ENCODE assay signal across 12 mouse cellular contexts in the genomic region with DNA sequence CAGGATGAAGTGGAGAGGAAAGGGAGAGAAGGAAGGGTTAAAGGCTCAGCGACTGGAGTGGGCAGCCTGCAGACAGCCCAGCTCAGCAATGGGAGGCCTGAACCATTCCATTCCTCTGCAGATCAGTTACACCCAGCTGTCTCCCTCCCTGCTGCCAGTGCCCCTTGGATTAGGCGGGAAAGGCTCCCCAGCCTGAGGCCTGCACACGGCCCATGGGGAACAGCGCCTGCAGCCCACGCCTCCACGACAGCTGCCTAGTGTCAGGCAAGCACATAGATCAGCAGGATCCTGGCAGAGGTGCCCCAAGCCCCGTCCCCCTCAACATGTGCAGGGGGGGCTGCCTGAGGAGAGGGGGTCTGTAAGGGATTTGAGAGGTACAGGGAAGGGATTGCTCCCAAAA. TPM values are rescaled to one million over a fixed set of nuclear protein-coding genes. Genes with fewer than 3 reads are reported as not detected.
DNase-seq lines count a peak whose midpoint lies in the region; ATAC-seq and TF ChIP-seq lines count a peak whose summit lies in the region.
"Had no signal": no experiment of that assay in that cellular context is flagged by ENCODE, and none has a peak within 500 bp of the region (broad histone marks: within the 10 kb centered on the region; RNA-seq: fewer than 3 reads in every experiment).

No protein-coding gene starts in this region.

- peak overlapping the region; percentile 8; the same call in 1 of the 2 replicates for H3K9ac ChIP-seq in forebrain, embryonic 13.5 days
- no peak overlapping the region for H3K9ac ChIP-seq in kidney, postnatal 0 days (ENCODE audit: low read depth, low read length)
- peak overlapping the region; percentile 46; the same call in 1 of the 2 replicates for H3K9ac ChIP-seq in limb, embryonic 12.5 days (replicated peaks)
- H3K9ac ChIP-seq: heart, embryonic 13.5 days had no signal

- no peak overlapping the region for H3K4me2 ChIP-seq in forebrain, embryonic 13.5 days
- no peak overlapping the region for H3K4me2 ChIP-seq in kidney, postnatal 0 days (ENCODE audit: low read length)
- no peak overlapping the region for H3K4me2 ChIP-seq in limb, embryonic 12.5 days
- H3K4me2 ChIP-seq: heart, embryonic 13.5 days had no signal

- no peak for ATAC-seq in forebrain, embryonic 13.5 days
- ATAC-seq in kidney, postnatal 0 days (replicated peaks; ENCODE audit: low FRiP score, low read depth), result peak; percentile 80
- peak; percentile 71 for ATAC-seq in limb, embryonic 12.5 days (ENCODE audit: insufficient number of reproducible peaks, insufficient read depth, low FRiP score, low TSS enrichment, low read depth)

- 22% methylated on average over 7 of the region's 7 CpGs for WGBS in forebrain, embryonic 13.5 days
- WGBS in forebrain, embryonic 10.5 days, result 31% methylated on average over 7 of the region's 7 CpGs
- WGBS in kidney, postnatal 0 days, result 6% methylated on average over 7 of the region's 7 CpGs
- WGBS in limb, embryonic 12.5 days, result 9% methylated on average over 7 of the region's 7 CpGs

- no peak for DNase-seq in forebrain, embryonic 10.5 days (ENCODE audit: extremely low spot score, low spot score)
- DNase-seq in kidney, postnatal 0 days (ENCODE audit: low spot score), result peak; percentile 76
- DNase-seq in kidney, adult 8-10 months, result no peak
- DNase-seq in embryo, embryonic 10.5 days (ENCODE audit: low spot score), result peak; percentile 23
- no peak for DNase-seq in natural killer cell, adult 2 months (ENCODE audit: low spot score in 2 of 2)
- no peak for DNase-seq in urinary bladder, postnatal 4 days (ENCODE audit: low spot score in 2 of 2)
- DNase-seq: adrenal gland, adult 2 months; kidney, adult 9 months; right cerebral cortex, adult 18-20 months had no signal

- peaks cover 4% of the 10 kb centered on the region; the same call in 1 of the 2 replicates for H3K4me1 ChIP-seq in forebrain, embryonic 13.5 days
- peaks cover 19% of the 10 kb centered on the region for H3K4me1 ChIP-seq in forebrain, embryonic 10.5 days
- H3K4me1 ChIP-seq in kidney, postnatal 0 days (replicated peaks; ENCODE audit: insufficient read depth, low read length), result 0 out of 2 replicates have a peak, but pooled peaks cover 3% of the 10 kb centered on the region
- peaks cover 11% of the 10 kb centered on the region; the same call in 1 of the 2 replicates for H3K4me1 ChIP-seq in limb, embryonic 12.5 days (replicated peaks)

- TF ChIP-seq CTCF in kidney, postnatal 0 days (IDR thresholded peaks at IDR 0.05; ENCODE audit: low read depth), result no peak

- H3K27ac ChIP-seq in forebrain, embryonic 13.5 days, result no peak overlapping the region
- no peak overlapping the region for H3K27ac ChIP-seq in forebrain, embryonic 10.5 days
- no peak overlapping the region for H3K27ac ChIP-seq in kidney, postnatal 0 days
- no peak overlapping the region for H3K27ac ChIP-seq in limb, embryonic 12.5 days
- H3K27ac ChIP-seq: heart, embryonic 13.5 days had no signal

- no peak overlapping the region for H3K4me3 ChIP-seq in forebrain, embryonic 13.5 days
- H3K4me3 ChIP-seq in forebrain, embryonic 10.5 days, result no peak overlapping the region
- H3K4me3 ChIP-seq in kidney, postnatal 0 days (replicated peaks; ENCODE audit: low read depth, low read length), result no peak overlapping the region
- H3K4me3 ChIP-seq in limb, embryonic 12.5 days (replicated peaks), result no peak overlapping the region
- H3K4me3 ChIP-seq: heart, embryonic 13.5 days had no signal

- H3K36me3 ChIP-seq in forebrain, embryonic 13.5 days (ENCODE audit: poor library complexity, severe bottlenecking), result no peaks in the 10 kb centered on the region
- no peaks in the 10 kb centered on the region for H3K36me3 ChIP-seq in forebrain, embryonic 10.5 days (replicated peaks)
- no peaks in the 10 kb centered on the region for H3K36me3 ChIP-seq in kidney, postnatal 0 days (ENCODE audit: insufficient read depth, low read length)
- no peaks in the 10 kb centered on the region for H3K36me3 ChIP-seq in limb, embryonic 12.5 days
- H3K36me3 ChIP-seq: heart, embryonic 13.5 days had no signal

- no peaks in the 10 kb centered on the region for H3K9me3 ChIP-seq in forebrain, embryonic 13.5 days (replicated peaks)
- no peaks in the 10 kb centered on the region for H3K9me3 ChIP-seq in forebrain, embryonic 10.5 days
- no peaks in the 10 kb centered on the region for H3K9me3 ChIP-seq in kidney, postnatal 0 days (replicated peaks; ENCODE audit: low read length)
- no peaks in the 10 kb centered on the region for H3K9me3 ChIP-seq in limb, embryonic 12.5 days
- H3K9me3 ChIP-seq: heart, embryonic 13.5 days had no signal

- no peaks in the 10 kb centered on the region for H3K27me3 ChIP-seq in forebrain, embryonic 13.5 days
- no peaks in the 10 kb centered on the region for H3K27me3 ChIP-seq in forebrain, embryonic 10.5 days (ENCODE audit: poor library complexity, severe bottlenecking)
- no peaks in the 10 kb centered on the region for H3K27me3 ChIP-seq in kidney, postnatal 0 days (ENCODE audit: insufficient read depth, low read length)
- H3K27me3 ChIP-seq in limb, embryonic 12.5 days, result no peaks in the 10 kb centered on the region; the same call in 1 of the 2 replicates

RNA-seq across cellular contexts. Expression of a gene that starts 59.3 kb away (rescaled TPM):
- not detected in 2 replicates for polyA plus RNA-seq in forebrain, embryonic 13.5 days (2015; fragmentation: Nextera tagmentation; extraction: Ambion mirVana)
- not detected in 2 replicates for polyA plus RNA-seq in forebrain, embryonic 10.5 days (2016; fragmentation: Nextera tagmentation; extraction: Ambion mirVana)
- polyA plus RNA-seq in kidney, postnatal 0 days (2015; fragmentation: Nextera tagmentation; extraction: Ambion mirVana), result not detected in 2 replicates
- 48.4 and 52.3 TPM in 2 replicates for polyA plus RNA-seq in limb, embryonic 12.5 days (2016; fragmentation: Nextera tagmentation; extraction: Ambion mirVana)
- polyA plus RNA-seq: adrenal gland, adult 2 months had no signal

Comparison
In these comparisons a context has a peak if more than half of its experiments do, and no peak if none do; other contexts are left out.
1. DNase-seq: peak in kidney, postnatal 0 days (single experiment) and embryo, embryonic 10.5 days (single experiment); none in forebrain, embryonic 10.5 days (single experiment), kidney, adult 8-10 months (0 of 2), natural killer cell, adult 2 months (0 of 2) and urinary bladder, postnatal 4 days (0 of 2).
2. RNA of a gene that starts 59.3 kb away (polyA plus RNA-seq): 48.4 to 52.3 TPM in limb, embryonic 12.5 days; not detected in forebrain, embryonic 13.5 days, not detected in forebrain, embryonic 10.5 days and not detected in kidney, postnatal 0 days; every median in the first group is over 10 times any median in the second.